Mouse (Mus musculus) gastrocnemius, adult 18-20 months (tissue): ENCODE data around the gene Rere. TPM values are rescaled to one million over a fixed set of nuclear protein-coding genes. Genes with fewer than 3 reads are reported as not detected.
A peak's percentile ranks its signal among the peaks of the same experiment; 100 is the strongest.

ENCODE experiments used
- DNase-seq: peaks from one replicate; pipeline ENCODE4 v3.0.0; 2021; ENCODE audit warnings: low spot score
- total RNA-seq, 2 experiments: library from RNA; stranded (reverse); gene quantifications; 2 replicates each; pipeline ENCODE4 v1.2.3; 2021

The Rere gene
- total RNA-seq, 2 experiments from 2014 or later = 66.1 to 70.4 TPM

- DNase-seq = no peak
Observed at GRCm38 (mm10) chr4:150346651-150347386, 65.4 kb downstream of the Rere start.

- peak; percentile 18 for DNase-seq
Observed at GRCm38 (mm10) chr4:150347387-150347672, 65.9 kb downstream of the Rere start.

GRCm38 (mm10) chr4:150349680-150350101 is 68.2 kb downstream of the Rere start:
- no peak for DNase-seq

- no peak for DNase-seq
Observed at GRCm38 (mm10) chr4:150351419-150352075, 70.1 kb downstream of the Rere start.

- DNase-seq = no peak
Observed at GRCm38 (mm10) chr4:150352736-150353135, 71.3 kb downstream of the Rere start.

GRCm38 (mm10) chr4:150353376-150353900 is 72.0 kb downstream of the Rere start:
- DNase-seq = no peak

GRCm38 (mm10) chr4:150355801-150356200 is 74.4 kb downstream of the Rere start:
- no peak for DNase-seq

- DNase-seq = no peak
Observed at GRCm38 (mm10) chr4:150361986-150362691, 80.7 kb downstream of the Rere start.

- no peak for DNase-seq
Observed at GRCm38 (mm10) chr4:150362858-150363257, 81.4 kb downstream of the Rere start.

GRCm38 (mm10) chr4:150364786-150365185 is 83.3 kb downstream of the Rere start:
- no peak for DNase-seq

- DNase-seq = no peak
Observed at GRCm38 (mm10) chr4:150366510-150367208, 85.2 kb downstream of the Rere start.

GRCm38 (mm10) chr4:150371580-150372380 is 90.3 kb downstream of the Rere start:
- DNase-seq = peak; percentile 64

GRCm38 (mm10) chr4:150372631-150373041 is 91.2 kb downstream of the Rere start:
- no peak for DNase-seq

GRCm38 (mm10) chr4:150373111-150374109 is 92.0 kb downstream of the Rere start:
- DNase-seq = peak; percentile 82

- DNase-seq = no peak
Observed at GRCm38 (mm10) chr4:150374651-150375447, 93.4 kb downstream of the Rere start.

GRCm38 (mm10) chr4:150375448-150375935 is 94.0 kb downstream of the Rere start:
- no peak for DNase-seq

GRCm38 (mm10) chr4:150379313-150379712 is 97.9 kb downstream of the Rere start:
- no peak for DNase-seq

GRCm38 (mm10) chr4:150379772-150380171 is 98.3 kb downstream of the Rere start:
- no peak for DNase-seq

GRCm38 (mm10) chr4:150380273-150380672 is 98.8 kb downstream of the Rere start:
- no peak for DNase-seq
